Mouse (Mus musculus): Measurements from ENCODE around the gene Pik3cd. TPM values are rescaled to one million over a fixed set of nuclear protein-coding genes. Genes with fewer than 3 reads are reported as not detected.

Pik3cd gene
- polyA plus RNA-seq, 1 experiment from 2014 or later: 14.0 TPM

Small RNA genes lying within 50 kb of the gene (microRNA-seq; reads per million reads assigned to microRNA genes)
- not detected for gene Mir7023

Other genes with a start within 250 kb of the Pik3cd start
- not detected in 2 replicates for gene Rbp7, start 247.6 kb downstream of the Pik3cd start, polyA plus RNA-seq (2016; fragmentation: Nextera tagmentation; extraction: Ambion mirVana)
- gene Tmem274, start 225.2 kb downstream of the Pik3cd start, polyA plus RNA-seq (2016; fragmentation: Nextera tagmentation; extraction: Ambion mirVana): 0.31 and 0.41 TPM in 2 replicates
- 13.9 and 14.7 TPM in 2 replicates for gene Nmnat1, start 217.4 kb downstream of the Pik3cd start, polyA plus RNA-seq (2016; fragmentation: Nextera tagmentation; extraction: Ambion mirVana)
- gene Lzic, start 217.3 kb downstream of the Pik3cd start, polyA plus RNA-seq (2016; fragmentation: Nextera tagmentation; extraction: Ambion mirVana): 48.4 and 55.2 TPM in 2 replicates
- gene Ctnnbip1, start 184.3 kb downstream of the Pik3cd start, polyA plus RNA-seq (2016; fragmentation: Nextera tagmentation; extraction: Ambion mirVana): 66.3 and 68.2 TPM in 2 replicates
- 84.4 and 103 TPM in 2 replicates for gene Clstn1, start 116.1 kb downstream of the Pik3cd start, polyA plus RNA-seq (2016; fragmentation: Nextera tagmentation; extraction: Ambion mirVana)
- gene Tmem201, start 35.5 kb upstream of the Pik3cd start, polyA plus RNA-seq (2016; fragmentation: Nextera tagmentation; extraction: Ambion mirVana): 38.2 and 39.3 TPM in 2 replicates
- 17.3 and 17.5 TPM in 2 replicates for gene Slc25a33, start 71.7 kb upstream of the Pik3cd start, polyA plus RNA-seq (2016; fragmentation: Nextera tagmentation; extraction: Ambion mirVana)